Mouse (Mus musculus) ovary, adult 10 weeks (tissue): ENCODE data around the gene Abhd4. TPM values are rescaled to one million over a fixed set of nuclear protein-coding genes. Genes with fewer than 3 reads are reported as not detected.

Source experiments
- polyA plus RNA-seq: library from polyadenylated mRNA; stranded (reverse); fragments of 350-450 nt; fragmentation: Illumina TruSeq; extraction: RNeasy Lipid Tissue Mini Kit (QIAGEN cat#74804); gene quantifications from one replicate; pipeline ENCODE4 v1.2.3, GENCODE M21; 2014

Abhd4 gene
- polyA plus RNA-seq: 36.1 TPM

DNA sequence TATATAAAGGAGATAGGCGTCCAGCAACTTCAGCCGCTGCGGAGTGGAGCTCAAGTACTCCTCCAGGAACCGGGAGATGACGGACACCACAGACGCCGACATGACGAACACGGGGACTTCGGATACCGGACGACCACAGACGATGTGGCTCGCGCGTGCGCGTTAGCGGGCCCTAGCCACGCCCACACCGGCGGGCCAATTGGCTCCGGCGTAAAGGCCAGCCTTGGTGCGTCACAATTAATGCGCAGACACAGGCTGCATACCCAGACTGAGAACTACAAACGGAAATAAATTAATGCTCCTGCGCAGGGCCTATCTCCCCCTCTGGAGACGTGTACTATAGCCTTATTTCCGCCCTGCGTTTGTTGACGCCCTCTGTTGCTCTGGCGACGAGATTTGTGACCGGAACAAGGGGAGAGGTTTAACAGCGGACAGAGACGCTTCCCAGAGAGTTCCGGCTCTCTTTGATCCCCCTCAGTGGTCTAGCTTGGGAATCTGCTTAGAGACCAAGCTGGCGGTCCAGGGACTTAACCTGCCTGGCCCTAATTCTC, at the start of gene Abhd4, which contains the start of gene Dad1:
Gene Abhd4 (plus strand): TSS at position 448 of the 551 bp plus-strand sequence.
Gene Dad1 (minus strand): TSS at position 364 of the 551 bp plus-strand sequence.

DNA sequence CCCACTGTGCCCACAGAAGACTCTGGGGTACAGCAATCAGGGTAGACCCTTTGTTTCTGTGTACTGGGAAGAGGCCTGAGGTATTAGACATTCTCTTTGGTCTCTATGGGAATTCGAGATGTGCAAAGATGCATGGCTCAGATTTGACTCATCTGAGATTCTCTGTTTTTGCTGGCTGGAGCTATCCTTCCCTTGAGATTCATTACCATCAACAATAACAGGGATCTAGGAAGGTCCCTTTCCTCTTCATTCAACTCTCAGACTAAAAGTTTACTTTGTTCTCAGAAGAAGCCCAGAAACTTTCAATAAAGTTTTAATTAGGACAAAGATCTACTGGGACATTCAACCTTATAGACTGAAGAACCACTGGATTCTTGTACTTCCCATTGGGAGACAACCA, 30.9 kb downstream of the Abhd4 start, which contains the start of gene Olfr49:
Gene Olfr49 (minus strand): TSS at position 101 of the 400 bp plus-strand sequence.

Other genes starting within 250 kb of the Abhd4 start
- gene Dad1, start 84 bp upstream of the Abhd4 start, polyA plus RNA-seq: 4.0 TPM
- gene Olfr49, start 30.8 kb downstream of the Abhd4 start, polyA plus RNA-seq: not detected
- 13.9 TPM for gene Oxa1l, start 106.6 kb downstream of the Abhd4 start, polyA plus RNA-seq
- gene Slc7a7, start 163.6 kb downstream of the Abhd4 start, polyA plus RNA-seq: 2.0 TPM
- 61.6 TPM for gene Mrpl52, start 172.7 kb downstream of the Abhd4 start, polyA plus RNA-seq
- 72.2 TPM for gene Mmp14, start 177.4 kb downstream of the Abhd4 start, polyA plus RNA-seq
- 2.9 TPM for gene Lrp10, start 209.9 kb downstream of the Abhd4 start, polyA plus RNA-seq
- gene Rem2, start 221.9 kb downstream of the Abhd4 start, polyA plus RNA-seq: 0.31 TPM